Mouse (Mus musculus): ENCODE measurements around the gene Wscd2. TPM values are rescaled to one million over a fixed set of nuclear protein-coding genes. Genes with fewer than 3 reads are reported as not detected.

Gene Wscd2
- total and polyA plus RNA-seq, 3 experiments = not detected

GRCm38 (mm10) chr5:113590010-113590640 is 100.0 kb downstream of the Wscd2 start:
- H3K27me3 ChIP-seq (ENCODE audit: control insufficient read depth in 1 of 2, insufficient read depth in 2 of 2, low read length in 2 of 2) = no peaks in the 10 kb centered on the region
- TF ChIP-seq USF1 (IDR thresholded peaks at IDR 0.05; ENCODE audit: low read depth, low read length) (no peak), MEF2A (IDR thresholded peaks at IDR 0.05; ENCODE audit: extremely low read depth, insufficient replicate concordance, low read depth, low read length, poor library complexity, severe bottlenecking) (no peak), HCFC1 (IDR thresholded peaks at IDR 0.05; ENCODE audit: low read depth, low read length) (no peak)
- no peaks in the 10 kb centered on the region for H3K79me2 ChIP-seq (ENCODE audit: control insufficient read depth, insufficient read depth, low read length, poor library complexity)
- no peak for DNase-seq (ENCODE audit: low read depth, low spot score)
- no peaks in the 10 kb centered on the region for H3K4me1 ChIP-seq (ENCODE audit: control insufficient read depth in 1 of 2, insufficient read depth in 2 of 2, low read length in 2 of 2)
- H3K27ac ChIP-seq (ENCODE audit: control insufficient read depth, low read depth, low read length) = no peak overlapping the region
- H3K9ac ChIP-seq (ENCODE audit: control insufficient read depth, low read depth, low read length, poor library complexity, severe bottlenecking) = no peak overlapping the region
- H3K36me3 ChIP-seq (ENCODE audit: control insufficient read depth in 1 of 2, insufficient read depth in 2 of 2, low read length in 2 of 2) = no peaks in the 10 kb centered on the region
- no peak overlapping the region for H3K4me3 ChIP-seq (ENCODE audit: control insufficient read depth in 1 of 2, insufficient read depth in 1 of 2, low read depth in 2 of 2, low read length in 2 of 2)
- H3K9me3 ChIP-seq (replicated peaks; ENCODE audit: insufficient read depth, low read length) = no peaks in the 10 kb centered on the region

GRCm38 (mm10) chr5:113591166-113591565 is 101.0 kb downstream of the Wscd2 start:
- H3K4me3 ChIP-seq (ENCODE audit: control insufficient read depth in 1 of 2, insufficient read depth in 1 of 2, low read depth in 2 of 2, low read length in 2 of 2) = no peak overlapping the region
- no peak overlapping the region for H3K9ac ChIP-seq (ENCODE audit: control insufficient read depth, low read depth, low read length, poor library complexity, severe bottlenecking)
- H3K9me3 ChIP-seq (replicated peaks; ENCODE audit: insufficient read depth, low read length) = no peaks in the 10 kb centered on the region
- DNase-seq (ENCODE audit: low read depth, low spot score) = no peak
- H3K36me3 ChIP-seq (ENCODE audit: control insufficient read depth in 1 of 2, insufficient read depth in 2 of 2, low read length in 2 of 2) = no peaks in the 10 kb centered on the region
- H3K27ac ChIP-seq (ENCODE audit: control insufficient read depth, low read depth, low read length) = no peak overlapping the region
- no peaks in the 10 kb centered on the region for H3K27me3 ChIP-seq (ENCODE audit: control insufficient read depth in 1 of 2, insufficient read depth in 2 of 2, low read length in 2 of 2)
- no peaks in the 10 kb centered on the region for H3K79me2 ChIP-seq (ENCODE audit: control insufficient read depth, insufficient read depth, low read length, poor library complexity)
- no peaks in the 10 kb centered on the region for H3K4me1 ChIP-seq (ENCODE audit: control insufficient read depth in 1 of 2, insufficient read depth in 2 of 2, low read length in 2 of 2)
- TF ChIP-seq RAD21 (IDR thresholded peaks at IDR 0.05; ENCODE audit: low read depth, low read length) = no peak
- TF ChIP-seq SIN3A (IDR thresholded peaks at IDR 0.05; ENCODE audit: low read length) = no peak
- TF ChIP-seq TCF12 (IDR thresholded peaks at IDR 0.05; ENCODE audit: low read depth, low read length) = no peak

- Histone ChIP-seq H3K27me3 (ENCODE audit: control insufficient read depth in 1 of 2, insufficient read depth in 2 of 2, low read length in 2 of 2) (no peaks in the 10 kb centered on the region), H3K9ac (ENCODE audit: control insufficient read depth, low read depth, low read length, poor library complexity, severe bottlenecking) (no peak overlapping the region), H3K36me3 (ENCODE audit: control insufficient read depth in 1 of 2, insufficient read depth in 2 of 2, low read length in 2 of 2) (no peaks in the 10 kb centered on the region), H3K9me3 (replicated peaks; ENCODE audit: insufficient read depth, low read length) (no peaks in the 10 kb centered on the region), H3K27ac (ENCODE audit: control insufficient read depth, low read depth, low read length) (no peak overlapping the region), H3K4me1 (ENCODE audit: control insufficient read depth in 1 of 2, insufficient read depth in 2 of 2, low read length in 2 of 2) (no peaks in the 10 kb centered on the region), H3K79me2 (ENCODE audit: control insufficient read depth, insufficient read depth, low read length, poor library complexity) (no peaks in the 10 kb centered on the region), H3K4me3 (ENCODE audit: control insufficient read depth in 1 of 2, insufficient read depth in 1 of 2, low read depth in 2 of 2, low read length in 2 of 2) (no peak overlapping the region)
- DNase-seq (ENCODE audit: low read depth, low spot score) = no peak
- no peak for TF ChIP-seq CTCF (IDR thresholded peaks at IDR 0.05 in 2 of 3, conservative IDR thresholded peaks at IDR 0.05 in 1 of 3; ENCODE audit: control insufficient read depth in 1 of 3, insufficient read depth in 1 of 3, low read depth in 2 of 3, low read length in 3 of 3, poor library complexity in 1 of 3, severe bottlenecking in 1 of 3)
- TF ChIP-seq TBP (IDR thresholded peaks at IDR 0.05; ENCODE audit: low read depth, low read length) = no peak
- TF ChIP-seq POLR2AphosphoS5 (IDR thresholded peaks at IDR 0.05; ENCODE audit: borderline replicate concordance, low read depth, low read length) = no peak
- TF ChIP-seq ZMIZ1 (IDR thresholded peaks at IDR 0.05; ENCODE audit: low read depth, low read length) = no peak
- TF ChIP-seq USF1 (IDR thresholded peaks at IDR 0.05; ENCODE audit: low read depth, low read length) = no peak
- no peak for TF ChIP-seq E2F4 (IDR thresholded peaks at IDR 0.05; ENCODE audit: borderline replicate concordance, low read depth, low read length)
- no peak for TF ChIP-seq CHD1 (IDR thresholded peaks at IDR 0.05; ENCODE audit: low read depth, low read length)
- no peak for TF ChIP-seq BHLHE40 (IDR thresholded peaks at IDR 0.05; ENCODE audit: borderline replicate concordance, low read depth, low read length)
- TF ChIP-seq TCF12 (IDR thresholded peaks at IDR 0.05; ENCODE audit: low read depth, low read length) = no peak
- no peak for TF ChIP-seq JUND (IDR thresholded peaks at IDR 0.05; ENCODE audit: low read depth, low read length)
- TF ChIP-seq ZC3H11A (IDR thresholded peaks at IDR 0.05; ENCODE audit: low read depth, low read length) = no peak
- TF ChIP-seq ZKSCAN1 (IDR thresholded peaks at IDR 0.05; ENCODE audit: low read depth, low read length) = no peak
- TF ChIP-seq TAL1 (IDR thresholded peaks at IDR 0.05; ENCODE audit: low read length) = no peak
- no peak for TF ChIP-seq CHD2 (IDR thresholded peaks at IDR 0.05; ENCODE audit: low read length)
- TF ChIP-seq MYC (IDR thresholded peaks at IDR 0.05; ENCODE audit: low read depth, low read length) = no peak
- TF ChIP-seq GABPA (IDR thresholded peaks at IDR 0.05; ENCODE audit: low read depth, low read length) = no peak
- no peak for TF ChIP-seq NELFE (IDR thresholded peaks at IDR 0.05; ENCODE audit: low read depth, low read length)
- no peak for TF ChIP-seq NRF1 (IDR thresholded peaks at IDR 0.05; ENCODE audit: insufficient read depth, low read depth, low read length, poor library complexity, severe bottlenecking)
Measured at GRCm38 (mm10) chr5:113591751-113592230, 101.7 kb downstream of the Wscd2 start.
